8 mouse cellular contexts compared by ENCODE assay signal in the genomic region with DNA sequence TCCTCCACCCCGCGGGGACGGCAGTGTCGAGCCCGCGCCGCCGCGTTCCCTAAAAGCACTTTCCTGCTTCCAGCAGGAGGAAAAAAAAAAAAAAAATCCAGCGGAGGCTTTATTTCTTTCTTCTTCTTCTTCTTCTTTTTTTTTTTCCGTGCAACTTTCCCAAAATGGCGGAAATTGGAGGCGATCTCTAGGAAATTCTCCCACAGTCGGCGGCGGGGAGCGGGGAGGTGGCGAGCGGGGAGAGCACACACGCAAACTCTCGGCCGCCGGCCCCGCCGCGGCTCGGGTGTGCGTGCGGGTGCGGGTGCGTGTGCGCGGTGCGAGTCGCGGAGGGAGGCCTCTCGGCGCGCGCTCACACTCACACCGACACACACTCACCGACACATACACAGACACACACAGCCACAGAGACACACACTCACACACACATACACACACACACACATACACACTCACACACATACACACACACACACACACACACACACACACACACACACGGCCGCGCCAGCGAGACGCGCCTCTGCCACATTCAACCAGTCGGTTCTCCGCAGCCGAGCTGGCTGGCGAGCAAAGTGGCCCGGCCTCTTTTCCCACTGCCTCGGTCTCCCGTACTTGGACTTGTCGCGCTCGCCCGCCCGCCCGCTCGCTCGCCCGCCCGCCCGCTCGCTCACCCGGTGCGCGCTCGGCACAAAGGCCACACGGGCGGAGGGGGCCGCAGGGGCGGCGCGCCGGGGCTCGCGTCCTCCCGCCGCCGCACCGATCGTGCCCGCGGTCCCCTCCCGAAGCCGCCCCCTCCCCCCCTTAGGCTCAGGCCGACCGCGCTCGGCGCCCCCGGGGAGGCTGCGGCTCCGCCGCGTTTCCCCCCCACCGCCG. TPM values are rescaled to one million over a fixed set of nuclear protein-coding genes. Genes with fewer than 3 reads are reported as not detected.
DNase-seq lines count a peak whose midpoint lies in the region; ATAC-seq lines count a peak whose summit lies in the region.

No protein-coding gene starts in this region.

- peaks cover 20% of the 10 kb centered on the region for H3K4me1 ChIP-seq in embryonic facial prominence, embryonic 13.5 days
- H3K4me1 ChIP-seq in heart, embryonic 11.5 days (ENCODE audit: control insufficient read depth, insufficient read depth, low read length) = no peaks in the 10 kb centered on the region; the same call in 1 of the 2 replicates
- H3K4me1 ChIP-seq in kidney, embryonic 15.5 days = peaks cover 18% of the 10 kb centered on the region
- peaks cover 11% of the 10 kb centered on the region for H3K4me1 ChIP-seq in liver, embryonic 13.5 days (replicated peaks)
- peaks cover 7% of the 10 kb centered on the region for H3K4me1 ChIP-seq in stomach, embryonic 16.5 days (ENCODE audit: control insufficient read depth, insufficient read depth, low read length)

- peak; percentile 60 for DNase-seq in 3T3-L1 (ENCODE audit: low read depth, low spot score)
- peak; percentile 31 for DNase-seq in adrenal gland, adult 8-10 months
- DNase-seq in liver, embryonic 13.5 days = peak; percentile 18
- peak; percentile 39 to 50 for DNase-seq in natural killer cell, adult 2 months (ENCODE audit: low spot score in 2 of 2)

- under 1% methylated on average over 59 of the region's 101 CpGs for WGBS in embryonic facial prominence, embryonic 13.5 days
- under 1% methylated on average over 95 of the region's 101 CpGs for WGBS in heart, embryonic 11.5 days (ENCODE audit: insufficient replicate concordance)
- 0% methylated on average over 74 of the region's 101 CpGs for WGBS in kidney, embryonic 15.5 days
- WGBS in liver, embryonic 13.5 days (ENCODE audit: insufficient replicate concordance) = 2% methylated on average over 59 of the region's 101 CpGs
- WGBS in stomach, embryonic 16.5 days = under 1% methylated on average over 87 of the region's 101 CpGs

- peak overlapping the region; percentile 94 for H3K9ac ChIP-seq in embryonic facial prominence, embryonic 13.5 days
- H3K9ac ChIP-seq in heart, embryonic 11.5 days (ENCODE audit: low read depth, low read length) = peak overlapping the region; percentile 90
- H3K9ac ChIP-seq in kidney, embryonic 15.5 days = peak overlapping the region; percentile 91
- peak overlapping the region; percentile 72 for H3K9ac ChIP-seq in liver, embryonic 13.5 days
- peak overlapping the region; percentile 93 for H3K9ac ChIP-seq in stomach, embryonic 16.5 days (ENCODE audit: low read length)

- H3K27ac ChIP-seq in embryonic facial prominence, embryonic 13.5 days = peak overlapping the region; percentile 97
- peak overlapping the region; percentile 82 for H3K27ac ChIP-seq in heart, embryonic 11.5 days (ENCODE audit: low read depth, low read length)
- peak overlapping the region; percentile 95 for H3K27ac ChIP-seq in kidney, embryonic 15.5 days
- H3K27ac ChIP-seq in liver, embryonic 13.5 days = peak overlapping the region; percentile 67
- H3K27ac ChIP-seq in stomach, embryonic 16.5 days (ENCODE audit: low read length) = peak overlapping the region; percentile 96

- peak overlapping the region; percentile 74 for H3K4me2 ChIP-seq in embryonic facial prominence, embryonic 13.5 days
- H3K4me2 ChIP-seq in heart, embryonic 11.5 days = peak overlapping the region; percentile 89
- H3K4me2 ChIP-seq in kidney, embryonic 15.5 days = peak overlapping the region; percentile 90
- peak overlapping the region; percentile 88 for H3K4me2 ChIP-seq in liver, embryonic 13.5 days
- H3K4me2 ChIP-seq in stomach, embryonic 16.5 days (ENCODE audit: low read depth, low read length) = peak overlapping the region; percentile 89

- peak; percentile 33; the same call in 1 of the 2 replicates for ATAC-seq in embryonic facial prominence, embryonic 13.5 days (ENCODE audit: insufficient number of reproducible peaks, insufficient read depth, low FRiP score, low TSS enrichment, low read depth)
- ATAC-seq in heart, embryonic 11.5 days (replicated peaks; ENCODE audit: insufficient number of reproducible peaks, low FRiP score, low TSS enrichment) = peak; percentile 32
- ATAC-seq in kidney, embryonic 15.5 days (replicated peaks; ENCODE audit: low FRiP score) = peak; percentile 65
- ATAC-seq in liver, embryonic 13.5 days (ENCODE audit: low read depth) = peak; percentile 64
- ATAC-seq in stomach, embryonic 16.5 days (ENCODE audit: insufficient read depth, low FRiP score) = peak; percentile 68

- peak overlapping the region; percentile 76 for H3K4me3 ChIP-seq in embryonic facial prominence, embryonic 13.5 days
- H3K4me3 ChIP-seq in heart, embryonic 11.5 days (ENCODE audit: low read depth, low read length) = peak overlapping the region; percentile 87
- H3K4me3 ChIP-seq in kidney, embryonic 15.5 days (replicated peaks) = peak overlapping the region; percentile 93
- peak overlapping the region; percentile 70 for H3K4me3 ChIP-seq in liver, embryonic 13.5 days (replicated peaks)
- peak overlapping the region; percentile 87 for H3K4me3 ChIP-seq in stomach, embryonic 16.5 days (replicated peaks; ENCODE audit: low read length)

- no peaks in the 10 kb centered on the region for H3K9me3 ChIP-seq in embryonic facial prominence, embryonic 13.5 days
- H3K9me3 ChIP-seq in heart, embryonic 11.5 days (replicated peaks; ENCODE audit: control insufficient read depth, low read length) = no peaks in the 10 kb centered on the region
- H3K9me3 ChIP-seq in kidney, embryonic 15.5 days (replicated peaks) = no peaks in the 10 kb centered on the region
- H3K9me3 ChIP-seq in liver, embryonic 13.5 days (replicated peaks) = no peaks in the 10 kb centered on the region
- no peaks in the 10 kb centered on the region for H3K9me3 ChIP-seq in stomach, embryonic 16.5 days (replicated peaks; ENCODE audit: control insufficient read depth, low read length)

- H3K36me3 ChIP-seq in embryonic facial prominence, embryonic 13.5 days = no peaks in the 10 kb centered on the region
- no peaks in the 10 kb centered on the region for H3K36me3 ChIP-seq in heart, embryonic 11.5 days (ENCODE audit: control insufficient read depth, insufficient read depth, low read length)
- H3K36me3 ChIP-seq in kidney, embryonic 15.5 days = no peaks in the 10 kb centered on the region
- no peaks in the 10 kb centered on the region for H3K36me3 ChIP-seq in liver, embryonic 13.5 days
- no peaks in the 10 kb centered on the region for H3K36me3 ChIP-seq in stomach, embryonic 16.5 days (ENCODE audit: control insufficient read depth, insufficient read depth, low read length)

- no peaks in the 10 kb centered on the region for H3K27me3 ChIP-seq in embryonic facial prominence, embryonic 13.5 days
- H3K27me3 ChIP-seq in heart, embryonic 11.5 days (ENCODE audit: control insufficient read depth, insufficient read depth, low read length) = no peaks in the 10 kb centered on the region
- H3K27me3 ChIP-seq in kidney, embryonic 15.5 days = no peaks in the 10 kb centered on the region
- peaks cover 36% of the 10 kb centered on the region for H3K27me3 ChIP-seq in liver, embryonic 13.5 days
- H3K27me3 ChIP-seq in stomach, embryonic 16.5 days (ENCODE audit: control insufficient read depth, insufficient read depth, low read length) = no peaks in the 10 kb centered on the region

RNA-seq across cellular contexts. Expression of a gene that starts 1.1 kb away (rescaled TPM):
- 10 to 100 TPM; 13.5 to 18.0 (median 15.4) TPM for total RNA-seq in adrenal gland, adult 8-10 months (2022)
- polyA plus RNA-seq in embryonic facial prominence, embryonic 13.5 days (2015; fragmentation: Nextera tagmentation; extraction: Ambion mirVana) = 22.5 and 24.3 TPM in 2 replicates
- polyA plus RNA-seq in heart, embryonic 11.5 days (2014; fragmentation: Nextera tagmentation; extraction: Ambion mirVana) = 11.4 and 12.4 TPM in 2 replicates
- 12.7 and 13.2 TPM in 2 replicates for polyA plus RNA-seq in kidney, embryonic 15.5 days (2015; fragmentation: Nextera tagmentation; extraction: Ambion mirVana)
- 1.7 and 2.5 TPM in 2 replicates for polyA plus RNA-seq in liver, embryonic 13.5 days (2015; fragmentation: Nextera tagmentation; extraction: Ambion mirVana)
- polyA plus RNA-seq in stomach, embryonic 16.5 days (2015; fragmentation: Nextera tagmentation; extraction: Ambion mirVana) = 10.8 and 11.3 TPM in 2 replicates

Comparison
In these comparisons a context has a peak if more than half of its experiments do, and no peak if none do; other contexts are left out.
1. Peak in every context shown above with its lines: DNase-seq, ATAC-seq, H3K4me3 ChIP-seq and H3K27ac ChIP-seq.